Mouse (Mus musculus) effector memory CD4-positive, alpha-beta T cell, adult 5 months (primary cell): ENCODE measurements around the gene Tm4sf5. TPM values are rescaled to one million over a fixed set of nuclear protein-coding genes. Genes with fewer than 3 reads are reported as not detected.

Experiments
- polyA plus RNA-seq: library from polyadenylated mRNA; unstranded; fragments of 100-300 nt; shearing (Covaris generic); gene quantifications from one replicate; pipeline ENCODE4 v1.2.1, GENCODE M21; 2017

The Tm4sf5 gene
- polyA plus RNA-seq, result not detected

GRCm38 (mm10) chr11:70504970-70505369, at the start of gene Tm4sf5:
Gene Tm4sf5 (plus strand): TSS chr11:70505244.

GRCm38 (mm10) chr11:70458688-70459600, 46.1 kb upstream of the Tm4sf5 start, which contains the start of gene Zmynd15:
Gene Zmynd15 (plus strand): TSS chr11:70459433.

GRCm38 (mm10) chr11:70459601-70460101, 45.4 kb upstream of the Tm4sf5 start, which contains the start of gene Cxcl16:
Gene Cxcl16 (minus strand): TSS chr11:70459984.

GRCm38 (mm10) chr11:70514288-70514687, 9.2 kb downstream of the Tm4sf5 start, which contains the start of gene Vmo1:
Gene Vmo1 (minus strand): TSS chr11:70514616.

GRCm38 (mm10) chr11:70518923-70519322, 13.9 kb downstream of the Tm4sf5 start, which contains the start of gene Gltpd2:
Gene Gltpd2 (plus strand): TSS chr11:70519196.

GRCm38 (mm10) chr11:70525184-70525678, 20.2 kb downstream of the Tm4sf5 start, which contains the start of gene Psmb6:
Gene Psmb6 (plus strand): TSS chr11:70525367.

GRCm38 (mm10) chr11:70532839-70533238, 27.8 kb downstream of the Tm4sf5 start, which contains the start of gene Gm40193:
Gene Gm40193 (minus strand): TSS chr11:70532939.

GRCm38 (mm10) chr11:70539877-70540587, 35.0 kb downstream of the Tm4sf5 start, which contains the start of gene Pld2:
Gene Pld2 (plus strand): TSS chr11:70540064.

Other genes starting within 250 kb of the Tm4sf5 start
- not detected for gene Alox12, start 249.9 kb upstream of the Tm4sf5 start, polyA plus RNA-seq
- gene Alox12e, start 182.6 kb upstream of the Tm4sf5 start, polyA plus RNA-seq, result not detected
- not detected for gene Alox15, start 153.2 kb upstream of the Tm4sf5 start, polyA plus RNA-seq
- gene Pelp1, start 95.2 kb upstream of the Tm4sf5 start, polyA plus RNA-seq, result 10.7 TPM
- 215 TPM for gene Arrb2, start 72.6 kb upstream of the Tm4sf5 start, polyA plus RNA-seq
- gene Med11, start 53.3 kb upstream of the Tm4sf5 start, polyA plus RNA-seq, result 141 TPM
- gene Zmynd15, start 45.8 kb upstream of the Tm4sf5 start, polyA plus RNA-seq, result 0.16 TPM
- 1.7 TPM for gene Cxcl16, start 45.3 kb upstream of the Tm4sf5 start, polyA plus RNA-seq
- gene Vmo1, start 9.4 kb downstream of the Tm4sf5 start, polyA plus RNA-seq, result not detected
- gene Gltpd2, start 14.0 kb downstream of the Tm4sf5 start, polyA plus RNA-seq, result 0.31 TPM
- 282 TPM for gene Psmb6, start 20.1 kb downstream of the Tm4sf5 start, polyA plus RNA-seq
- not detected for gene Gm40193, start 27.7 kb downstream of the Tm4sf5 start, polyA plus RNA-seq
- 8.9 TPM for gene Pld2, start 34.8 kb downstream of the Tm4sf5 start, polyA plus RNA-seq
- gene Mink1, start 57.6 kb downstream of the Tm4sf5 start, polyA plus RNA-seq, result 39.6 TPM
- 1.4 TPM for gene 4930544D05Rik, start 110.6 kb downstream of the Tm4sf5 start, polyA plus RNA-seq
- gene Chrne, start 114.0 kb downstream of the Tm4sf5 start, polyA plus RNA-seq, result 18.7 TPM
- not detected for gene Gp1ba, start 133.9 kb downstream of the Tm4sf5 start, polyA plus RNA-seq
- gene Rnf167, start 142.0 kb downstream of the Tm4sf5 start, polyA plus RNA-seq, result 270 TPM
- 70.1 TPM for gene Slc25a11, start 142.2 kb downstream of the Tm4sf5 start, polyA plus RNA-seq
- gene Pfn1, start 149.4 kb downstream of the Tm4sf5 start, polyA plus RNA-seq, result 2,450 TPM
- gene Eno3, start 152.0 kb downstream of the Tm4sf5 start, polyA plus RNA-seq, result 9.9 TPM
- 64.8 TPM for gene Spag7, start 164.2 kb downstream of the Tm4sf5 start, polyA plus RNA-seq
- 36.7 TPM for gene Camta2, start 182.9 kb downstream of the Tm4sf5 start, polyA plus RNA-seq
- 0.59 TPM for gene Inca1, start 194.9 kb downstream of the Tm4sf5 start, polyA plus RNA-seq
- 2.4 TPM for gene Kif1c, start 195.3 kb downstream of the Tm4sf5 start, polyA plus RNA-seq